Mouse (Mus musculus) limb, embryonic 13.5 days (tissue): ENCODE data around the gene Zcchc3. TPM values are rescaled to one million over a fixed set of nuclear protein-coding genes. Genes with fewer than 3 reads are reported as not detected.

Experiments used
- ATAC-seq: fragments of 200-750 bp; cut with Nextera tagmentation; 2 replicates; pipeline ENCODE4 v1.8.0; 2017; ENCODE audit warnings: low read depth, moderate number of reproducible peaks, moderate TSS enrichment; ENCODE audit not compliant: low FRiP score
- H3K27ac ChIP-seq: fragments of 300-500 bp; sonication (generic); 2 replicates; pipeline ENCODE4 v1.5.1; 2015; ENCODE audit warnings: inconsistent platforms, mild to moderate bottlenecking, moderate library complexity
- H3K27me3 ChIP-seq: fragments of 300-500 bp; sonication (generic); 2 replicates; pipeline ENCODE4 v1.6.1; 2015; ENCODE audit warnings: mild to moderate bottlenecking, inconsistent platforms
- H3K36me3 ChIP-seq: fragments of 300-500 bp; sonication (generic); 2 replicates; pipeline ENCODE4 v1.6.1; 2015; ENCODE audit warnings: inconsistent platforms, mild to moderate bottlenecking, moderate library complexity
- H3K4me1 ChIP-seq: fragments of 300-500 bp; sonication (generic); 2 replicates; pipeline ENCODE4 v1.6.1; 2015; ENCODE audit warnings: inconsistent platforms
- H3K4me2 ChIP-seq: fragments of 300-500 bp; sonication (generic); replicated peaks from 2 replicates; pipeline ENCODE4 v1.6.1; 2015; ENCODE audit warnings: inconsistent platforms, mild to moderate bottlenecking, moderate library complexity
- H3K4me3 ChIP-seq: fragments of 300-500 bp; sonication (generic); 2 replicates; pipeline ENCODE4 v1.5.1; 2015; ENCODE audit warnings: moderate library complexity, mild to moderate bottlenecking, inconsistent platforms
- H3K9ac ChIP-seq: fragments of 300-500 bp; sonication (generic); 2 replicates; pipeline ENCODE4 v1.6.1; 2015; ENCODE audit warnings: mild to moderate bottlenecking, inconsistent platforms
- H3K9me3 ChIP-seq: fragments of 300-500 bp; sonication (generic); 2 replicates; pipeline ENCODE4 v1.6.1; 2016; ENCODE audit warnings: inconsistent platforms
- WGBS: fragments of 180-500 bp; shearing (Covaris S2); methylation state at CpG from one replicate; pipeline ENCODE4 v1.1.7; 2015; 5-methylcytosine and 5-hydroxymethylcytosine counted together
- polyA plus RNA-seq: library from polyadenylated mRNA; unstranded; fragments of >200 nt; fragmentation: Nextera tagmentation; extraction: Ambion mirVana; gene quantifications from 2 replicates; pipeline ENCODE4 v1.2.1, GENCODE M21; 2015

Zcchc3 gene
- polyA plus RNA-seq = 45.5 and 48.6 TPM in 2 replicates

- Histone ChIP-seq H3K27me3 (no peaks in the 10 kb centered on the region), H3K4me3 (peak within 1 kb of the TSS; percentile 89), H3K9me3 (peaks cover 7% of the 10 kb centered on the region; the same call in 1 of the 2 replicates), H3K36me3 (peaks cover 4% of the 10 kb centered on the region; the same call in 1 of the 2 replicates), H3K27ac (peak within 1 kb of the TSS; percentile 96), H3K9ac (peak within 1 kb of the TSS; percentile 98), H3K4me1 (peaks cover 42% of the 10 kb centered on the region), H3K4me2 (peak within 1 kb of the TSS; percentile 93)
- peak; percentile 83 for ATAC-seq
- under 1% methylated on average over 65 of the region's 65 CpGs for WGBS
Observed at GRCm38 (mm10) chr2:152414591-152415165, at the start of gene Zcchc3. TSS of gene Zcchc3 (minus strand) at chr2:152415027.

- no peak overlapping the region for H3K9ac ChIP-seq
- H3K9me3 ChIP-seq = no peaks in the 10 kb centered on the region
- 38% methylated on average over 13 of the region's 13 CpGs for WGBS
- H3K27me3 ChIP-seq = peaks cover 10% of the 10 kb centered on the region; the same call in 1 of the 2 replicates
- H3K4me3 ChIP-seq = no peak overlapping the region
- no peaks in the 10 kb centered on the region for H3K36me3 ChIP-seq
- no peak for ATAC-seq
- no peak overlapping the region for H3K4me2 ChIP-seq
- H3K4me1 ChIP-seq = peaks cover 11% of the 10 kb centered on the region
- no peak overlapping the region for H3K27ac ChIP-seq
Observed at GRCm38 (mm10) chr2:152459241-152459640, 44.4 kb upstream of the Zcchc3 start.

- ATAC-seq = peak; percentile 57
- H3K36me3 ChIP-seq = no peaks in the 10 kb centered on the region
- 0 out of 2 replicates have a peak, but pooled peaks cover 4% of the 10 kb centered on the region for H3K4me1 ChIP-seq
- no peaks in the 10 kb centered on the region for H3K9me3 ChIP-seq
- no peaks in the 10 kb centered on the region for H3K27me3 ChIP-seq
- no peak overlapping the region for H3K27ac ChIP-seq
- WGBS = 78% methylated on average over 4 of the region's 4 CpGs
- H3K4me3 ChIP-seq = no peak overlapping the region
- no peak overlapping the region for H3K4me2 ChIP-seq
- H3K9ac ChIP-seq = no peak overlapping the region
Observed at GRCm38 (mm10) chr2:152452101-152452781, 37.4 kb upstream of the Zcchc3 start.

- Histone ChIP-seq H3K9me3 (no peaks in the 10 kb centered on the region), H3K27me3 (no peaks in the 10 kb centered on the region), H3K27ac (no peak overlapping the region), H3K4me3 (no peak overlapping the region), H3K9ac (no peak overlapping the region), H3K4me2 (no peak overlapping the region), H3K36me3 (no peaks in the 10 kb centered on the region), H3K4me1 (0 out of 2 replicates have a peak, but pooled peaks cover 4% of the 10 kb centered on the region)
- ATAC-seq = no peak
- 6% methylated on average over 5 of the region's 5 CpGs for WGBS
Observed at GRCm38 (mm10) chr2:152450241-152450640, 35.4 kb upstream of the Zcchc3 start.

GRCm38 (mm10) chr2:152447461-152447860 is 32.6 kb upstream of the Zcchc3 start:
- no peak for ATAC-seq
- H3K9ac ChIP-seq = no peak overlapping the region
- H3K36me3 ChIP-seq = no peaks in the 10 kb centered on the region
- no peak overlapping the region for H3K27ac ChIP-seq
- H3K27me3 ChIP-seq = no peaks in the 10 kb centered on the region
- WGBS = 58% methylated on average over 5 of the region's 5 CpGs
- no peak overlapping the region for H3K4me2 ChIP-seq
- H3K9me3 ChIP-seq = no peaks in the 10 kb centered on the region
- no peak overlapping the region for H3K4me3 ChIP-seq
- H3K4me1 ChIP-seq = no peaks in the 10 kb centered on the region

- H3K4me1 ChIP-seq = no peaks in the 10 kb centered on the region
- H3K27me3 ChIP-seq = no peaks in the 10 kb centered on the region
- H3K4me3 ChIP-seq = no peak overlapping the region
- ATAC-seq = no peak
- no peak overlapping the region for H3K27ac ChIP-seq
- H3K9me3 ChIP-seq = no peaks in the 10 kb centered on the region
- no peak overlapping the region for H3K4me2 ChIP-seq
- no peaks in the 10 kb centered on the region for H3K36me3 ChIP-seq
- no peak overlapping the region for H3K9ac ChIP-seq
- 72% methylated on average over 2 of the region's 2 CpGs for WGBS
Observed at GRCm38 (mm10) chr2:152446642-152447041, 31.8 kb upstream of the Zcchc3 start.

- H3K9me3 ChIP-seq = no peaks in the 10 kb centered on the region
- no peak overlapping the region for H3K9ac ChIP-seq
- no peak for ATAC-seq
- H3K27ac ChIP-seq = no peak overlapping the region
- WGBS = 89% methylated on average over 8 of the region's 8 CpGs
- no peaks in the 10 kb centered on the region for H3K4me1 ChIP-seq
- H3K27me3 ChIP-seq = no peaks in the 10 kb centered on the region
- no peak overlapping the region for H3K4me3 ChIP-seq
- no peaks in the 10 kb centered on the region for H3K36me3 ChIP-seq
- no peak overlapping the region for H3K4me2 ChIP-seq
Observed at GRCm38 (mm10) chr2:152443281-152443680, 28.5 kb upstream of the Zcchc3 start.

- no peak for ATAC-seq
- WGBS = 72% methylated on average over 4 of the region's 4 CpGs
- Histone ChIP-seq H3K4me1 (0 out of 2 replicates have a peak, but pooled peaks cover under 1% of the 10 kb centered on the region), H3K9me3 (no peaks in the 10 kb centered on the region), H3K9ac (no peak overlapping the region), H3K27me3 (no peaks in the 10 kb centered on the region), H3K36me3 (no peaks in the 10 kb centered on the region), H3K4me2 (no peak overlapping the region), H3K27ac (no peak overlapping the region), H3K4me3 (no peak overlapping the region)
Observed at GRCm38 (mm10) chr2:152442322-152442721, 27.5 kb upstream of the Zcchc3 start.

- 76% methylated on average over 2 of the region's 2 CpGs for WGBS
- H3K9me3 ChIP-seq = no peaks in the 10 kb centered on the region
- 0 out of 2 replicates have a peak, but pooled peaks cover 4% of the 10 kb centered on the region for H3K4me1 ChIP-seq
- H3K9ac ChIP-seq = no peak overlapping the region
- H3K4me2 ChIP-seq = no peak overlapping the region
- ATAC-seq = no peak
- no peak overlapping the region for H3K27ac ChIP-seq
- H3K36me3 ChIP-seq = no peaks in the 10 kb centered on the region
- no peak overlapping the region for H3K4me3 ChIP-seq
- H3K27me3 ChIP-seq = no peaks in the 10 kb centered on the region
Observed at GRCm38 (mm10) chr2:152439833-152440232, 25.0 kb upstream of the Zcchc3 start.

GRCm38 (mm10) chr2:152438963-152439362 is 24.1 kb upstream of the Zcchc3 start:
- Histone ChIP-seq H3K4me3 (no peak overlapping the region), H3K27ac (no peak overlapping the region), H3K36me3 (no peaks in the 10 kb centered on the region), H3K27me3 (no peaks in the 10 kb centered on the region), H3K4me2 (no peak overlapping the region), H3K9me3 (no peaks in the 10 kb centered on the region), H3K4me1 (0 out of 2 replicates have a peak, but pooled peaks cover 4% of the 10 kb centered on the region), H3K9ac (no peak overlapping the region)
- no peak for ATAC-seq
- WGBS = 65% methylated on average over 1 of the region's 1 CpGs

- H3K27ac ChIP-seq = no peak overlapping the region
- 3% methylated on average over 22 of the region's 23 CpGs for WGBS
- H3K27me3 ChIP-seq = no peaks in the 10 kb centered on the region
- peak overlapping the region; percentile 66 for H3K9ac ChIP-seq
- 0 out of 2 replicates have a peak, but pooled peaks cover 4% of the 10 kb centered on the region for H3K4me1 ChIP-seq
- no peaks in the 10 kb centered on the region for H3K9me3 ChIP-seq
- H3K36me3 ChIP-seq = no peaks in the 10 kb centered on the region
- ATAC-seq = peak; percentile 82
- H3K4me3 ChIP-seq = peak overlapping the region; percentile 40
- H3K4me2 ChIP-seq = peak overlapping the region; percentile 68
Observed at GRCm38 (mm10) chr2:152436983-152437860, 22.4 kb upstream of the Zcchc3 start.
